Mouse (Mus musculus) liver, postnatal 0 days (tissue): Measurements from ENCODE around the gene Adora2a.

Experiments used
- CTCF ChIP-seq: sonication (generic); IDR thresholded peaks from 2 replicates; pipeline ENCODE4 v1.5.1; 2016; ENCODE audit warnings: antibody characterized with exemption, low read depth
- EP300 ChIP-seq: IDR thresholded peaks from 2 replicates; pipeline ENCODE4 v1.6.1; 2016; ENCODE audit warnings: antibody characterized with exemption, low read depth, mild to moderate bottlenecking

DNA sequence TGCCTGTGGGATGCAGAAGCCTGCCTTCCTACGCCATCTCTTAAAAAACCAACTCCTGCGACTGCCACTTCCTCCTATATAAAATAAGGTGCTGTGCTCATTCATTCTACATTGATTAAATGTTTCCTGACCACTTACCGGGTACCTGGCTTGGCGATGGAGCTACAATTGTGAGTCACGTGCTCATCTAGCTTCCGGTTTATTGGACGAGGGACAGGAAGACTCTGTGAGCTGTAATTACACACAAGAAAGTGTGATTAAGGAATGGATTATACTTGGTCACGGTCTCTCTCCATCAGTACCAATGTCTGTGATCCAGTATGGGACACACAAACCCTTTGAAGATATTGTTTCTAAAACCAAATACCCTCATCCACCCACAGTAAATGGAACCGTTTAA, 48.1 kb downstream of the Adora2a start:
- TF ChIP-seq CTCF = no peak
- no peak for TF ChIP-seq EP300
